Mouse (Mus musculus): ENCODE measurements around the gene Fbxl2.

Gene Fbxl2

GRCm38 (mm10) chr9:113915789-113916188 lies 130.2 kb downstream of the Fbxl2 start:
- DNase-seq (ENCODE audit: low spot score): no peak
